Mouse (Mus musculus) kidney, postnatal 0 days (tissue): ENCODE data around the gene Glrx3. TPM values are rescaled to one million over a fixed set of nuclear protein-coding genes. Genes with fewer than 3 reads are reported as not detected.
A peak's percentile ranks its signal among the peaks of the same experiment; 100 is the strongest.
"Not testable (repeated sequence)": the region's sequence is repeated elsewhere in the genome, so short reads cannot be mapped to it uniquely, and the experiment has no call there.

Source experiments
- ATAC-seq: fragments of 200-750 bp; cut with Nextera tagmentation; replicated peaks from 2 replicates; pipeline ENCODE4 v1.8.0; 2017; ENCODE audit warnings: low read depth, moderate number of reproducible peaks, moderate TSS enrichment, moderate library complexity; ENCODE audit not compliant: low FRiP score
- DNase-seq: peaks from one replicate; pipeline ENCODE4 v3.0.0-alpha.2; 2016; ENCODE audit warnings: low spot score
- H3K27ac ChIP-seq: fragments of 300-500 bp; sonication (generic); 2 replicates; pipeline ENCODE4 v1.5.1; 2014; ENCODE audit warnings: mild to moderate bottlenecking
- H3K27me3 ChIP-seq: fragments of 300-500 bp; sonication (generic); 2 replicates; pipeline ENCODE4 v1.6.1; 2014; ENCODE audit warnings: low read length, mixed read lengths; ENCODE audit not compliant: insufficient read depth
- H3K36me3 ChIP-seq: fragments of 300-500 bp; sonication (generic); 2 replicates; pipeline ENCODE4 v1.6.1; 2014; ENCODE audit warnings: low read length, mixed read lengths; ENCODE audit not compliant: insufficient read depth
- H3K4me1 ChIP-seq: fragments of 300-500 bp; sonication (generic); replicated peaks from 2 replicates; pipeline ENCODE4 v1.6.1; 2014; ENCODE audit warnings: antibody characterized with exemption, low read length, mixed read lengths; ENCODE audit not compliant: insufficient read depth
- H3K4me2 ChIP-seq: fragments of 300-500 bp; sonication (generic); 2 replicates; pipeline ENCODE4 v1.6.1; 2014; ENCODE audit warnings: mild to moderate bottlenecking, low read length, moderate library complexity, mixed read lengths
- H3K4me3 ChIP-seq: fragments of 300-500 bp; sonication (generic); replicated peaks from 2 replicates; pipeline ENCODE4 v1.5.1; 2014; ENCODE audit warnings: low read depth, low read length
- H3K9ac ChIP-seq: fragments of 300-500 bp; sonication (generic); 2 replicates; pipeline ENCODE4 v1.6.1; 2014; ENCODE audit warnings: low read depth, low read length
- H3K9me3 ChIP-seq: fragments of 300-500 bp; sonication (generic); replicated peaks from 2 replicates; pipeline ENCODE4 v1.6.1; 2016; ENCODE audit warnings: low read length, inconsistent platforms, mixed read lengths
- CTCF ChIP-seq: IDR thresholded peaks from 2 replicates; pipeline ENCODE4 v1.5.1; 2016; ENCODE audit warnings: antibody characterized with exemption, low read depth, mild to moderate bottlenecking, moderate library complexity
- WGBS: fragments of 180-500 bp; shearing (Covaris S2); extraction: QIAGEN DNeasy Blood & Tissue Kit; methylation state at CpG from one replicate; pipeline ENCODE4 v1.1.7; 2014; 5-methylcytosine and 5-hydroxymethylcytosine counted together
- polyA plus RNA-seq: library from polyadenylated mRNA; unstranded; fragments of >200 nt; fragmentation: Nextera tagmentation; extraction: Ambion mirVana; gene quantifications from 2 replicates; pipeline ENCODE4 v1.2.1, GENCODE M21; 2015

Gene Glrx3
- polyA plus RNA-seq, 1 experiment from 2014 or later = 219 TPM

DNA sequence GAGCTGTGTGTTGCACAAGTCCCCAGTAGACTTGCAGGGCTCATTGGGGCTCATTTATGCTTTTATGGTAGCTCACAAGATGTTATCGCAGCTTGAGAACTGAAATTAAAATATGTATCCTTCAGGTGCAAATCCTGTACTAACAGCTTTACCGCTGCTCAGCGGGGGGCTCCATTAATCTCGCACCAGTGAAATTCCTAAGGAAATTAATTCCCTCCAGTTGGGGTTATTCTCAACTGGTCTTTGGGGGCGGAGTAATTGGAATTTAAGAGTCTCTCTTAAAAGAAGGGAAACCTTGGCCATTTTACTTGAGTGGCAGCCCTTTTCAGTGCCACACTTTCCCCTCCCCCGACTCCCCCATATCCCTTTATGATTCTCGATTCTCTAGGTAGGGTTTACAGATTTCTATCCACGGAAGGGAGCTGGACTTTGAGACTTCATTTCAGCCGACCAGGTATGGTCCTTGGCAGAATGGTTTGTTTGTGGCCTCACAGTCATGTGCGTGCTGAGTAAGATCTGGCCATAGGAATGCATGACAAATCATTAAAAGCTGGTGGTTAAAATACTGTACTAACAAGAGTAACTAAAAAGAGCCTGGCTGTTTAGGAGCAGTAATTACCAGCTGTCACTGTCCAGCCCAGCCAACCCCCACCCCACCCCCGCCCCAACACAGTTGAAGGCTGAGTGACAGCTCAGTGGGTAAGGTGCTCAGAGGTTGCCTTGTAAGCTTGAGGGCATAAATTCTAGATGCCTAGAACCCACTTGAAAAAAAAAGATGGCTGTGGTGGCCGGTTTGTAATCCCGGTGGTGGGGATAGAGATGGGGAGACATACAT lies 5.4 kb upstream of the Glrx3 start:
- no peak overlapping the region; the same call in 1 of the 2 replicates for H3K4me2 ChIP-seq
- peak; percentile 8 for DNase-seq
- WGBS = 46% methylated on average over 13 of the region's 13 CpGs
- H3K4me3 ChIP-seq = no peak overlapping the region
- H3K9ac ChIP-seq = no peak overlapping the region
- H3K9me3 ChIP-seq = no peaks in the 10 kb centered on the region
- TF ChIP-seq CTCF = no peak
- no peaks in the 10 kb centered on the region for H3K36me3 ChIP-seq
- no peaks in the 10 kb centered on the region for H3K27me3 ChIP-seq
- no peaks in the 10 kb centered on the region for H3K4me1 ChIP-seq
- H3K27ac ChIP-seq = 0 out of 2 replicates have a peak overlapping the region, but pooled peaks have one; percentile 42
- peak; percentile 76 for ATAC-seq

DNA sequence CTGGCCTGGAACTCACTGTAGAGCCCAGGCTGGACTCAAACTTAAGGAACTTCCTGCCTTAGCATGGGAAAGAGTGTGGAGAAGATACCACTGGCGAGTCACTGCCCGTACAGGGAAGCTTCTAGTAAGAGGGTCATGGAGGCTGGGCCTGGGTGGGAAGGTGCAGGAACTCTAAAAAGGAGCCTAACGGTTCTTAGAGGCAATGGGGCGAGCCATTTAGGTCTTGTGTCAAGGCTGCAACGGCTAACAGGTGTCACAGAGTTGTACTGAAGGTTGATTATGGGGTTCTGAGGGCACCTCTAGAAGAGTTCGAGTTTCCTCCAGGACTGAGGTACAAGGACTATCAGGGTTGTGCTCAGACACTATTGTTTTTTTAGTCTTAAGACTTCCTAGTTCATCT lies 513 bp upstream of the Glrx3 start:
- 61% methylated on average over 6 of the region's 6 CpGs for WGBS
- 0 out of 2 replicates have a peak, but pooled peaks cover 5% of the 10 kb centered on the region for H3K4me1 ChIP-seq
- ATAC-seq (no peak), DNase-seq (no peak)
- TF ChIP-seq CTCF = no peak
- peak overlapping the region; percentile 84; the same call in 1 of the 2 replicates for H3K4me2 ChIP-seq
- no peak overlapping the region for H3K9ac ChIP-seq
- H3K9me3 ChIP-seq = no peaks in the 10 kb centered on the region
- H3K36me3 ChIP-seq = no peaks in the 10 kb centered on the region
- H3K27ac ChIP-seq = 0 out of 2 replicates have a peak overlapping the region, but pooled peaks have one; percentile 84
- H3K4me3 ChIP-seq = no peak overlapping the region
- H3K27me3 ChIP-seq = no peaks in the 10 kb centered on the region

DNA sequence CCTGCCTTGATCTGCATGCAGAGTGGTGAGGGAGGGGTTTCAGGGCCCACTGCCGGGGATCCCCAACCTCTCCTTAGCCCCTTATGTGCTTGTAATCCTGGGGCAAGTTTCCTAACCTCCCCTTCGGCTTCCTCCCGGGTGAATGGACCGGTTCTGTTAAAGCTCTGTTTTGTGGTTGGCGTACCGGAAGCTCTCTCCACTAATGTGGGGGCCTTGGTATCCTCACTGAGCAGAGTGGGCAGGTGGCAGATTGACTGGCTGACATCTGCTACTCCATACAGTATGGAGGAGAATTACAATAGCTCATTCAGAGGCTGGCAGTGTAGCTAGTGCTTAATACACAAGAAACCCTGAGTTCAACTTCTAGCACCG lies 751 bp downstream of the Glrx3 start:
- H3K9me3 ChIP-seq = no peaks in the 10 kb centered on the region
- peak overlapping the region; percentile 84 for H3K27ac ChIP-seq
- 2% methylated on average over 7 of the region's 7 CpGs for WGBS
- DNase-seq = no peak
- TF ChIP-seq CTCF = no peak
- H3K4me2 ChIP-seq = peak overlapping the region; percentile 84
- H3K9ac ChIP-seq = peak overlapping the region; percentile 90
- no peaks in the 10 kb centered on the region for H3K36me3 ChIP-seq
- 0 out of 2 replicates have a peak, but pooled peaks cover 5% of the 10 kb centered on the region for H3K4me1 ChIP-seq
- no peak for ATAC-seq
- no peaks in the 10 kb centered on the region for H3K27me3 ChIP-seq
- H3K4me3 ChIP-seq = peak overlapping the region; percentile 92

DNA sequence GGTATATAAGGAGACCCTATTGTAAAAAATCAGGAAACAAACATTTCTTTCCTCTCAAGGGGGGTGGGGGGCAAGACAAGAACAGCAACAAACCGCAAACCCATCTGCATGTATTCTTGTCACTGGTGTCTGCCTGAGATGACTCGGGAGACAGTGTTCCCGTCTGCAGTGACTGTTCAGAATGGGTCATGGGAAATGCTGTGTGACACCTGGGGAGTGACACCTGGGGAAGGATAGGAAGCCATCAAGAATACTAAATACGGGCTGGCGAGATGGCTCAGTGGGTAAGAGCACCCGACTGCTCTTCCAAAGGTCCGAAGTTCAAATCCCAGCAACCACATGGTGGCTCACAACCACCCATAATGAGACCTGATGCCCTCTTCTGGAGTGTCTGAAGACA lies 1.5 kb downstream of the Glrx3 start:
- not testable (repeated sequence) for H3K4me1 ChIP-seq, H3K27me3 ChIP-seq, H3K9ac ChIP-seq, H3K36me3 ChIP-seq, ATAC-seq, H3K27ac ChIP-seq, H3K9me3 ChIP-seq, DNase-seq
- Histone ChIP-seq H3K4me2 (peak overlapping the region; percentile 84; the same call in 1 of the 2 replicates), H3K4me3 (peak overlapping the region; percentile 92)
- 81% methylated on average over 7 of the region's 7 CpGs for WGBS

DNA sequence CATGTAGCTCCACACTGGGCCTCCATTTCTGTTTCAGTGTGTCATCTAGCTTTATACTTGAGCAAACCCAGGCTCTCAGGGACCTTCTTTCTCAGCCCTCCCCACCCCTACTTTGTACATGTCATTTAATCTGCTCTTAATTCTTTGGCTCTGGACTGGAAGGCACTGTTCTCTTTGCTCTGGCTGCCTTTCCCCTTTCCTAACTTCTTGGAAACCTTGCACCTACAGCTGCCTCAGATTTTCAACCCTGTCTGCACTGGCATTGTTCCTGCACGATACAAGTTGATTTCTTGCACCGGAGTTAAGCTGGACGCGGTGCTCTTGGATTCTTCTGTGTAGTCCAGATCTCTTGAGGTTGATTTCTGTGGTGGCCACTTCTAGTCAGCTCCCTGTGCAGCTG lies 5.5 kb downstream of the Glrx3 start:
- Histone ChIP-seq H3K9me3 (no peaks in the 10 kb centered on the region), H3K9ac (no peak overlapping the region), H3K4me1 (0 out of 2 replicates have a peak, but pooled peaks cover 5% of the 10 kb centered on the region), H3K4me2 (no peak overlapping the region), H3K27ac (no peak overlapping the region), H3K27me3 (no peaks in the 10 kb centered on the region), H3K36me3 (peaks cover 8% of the 10 kb centered on the region; the same call in 1 of the 2 replicates), H3K4me3 (no peak overlapping the region)
- TF ChIP-seq CTCF = no peak
- DNase-seq = no peak
- 90% methylated on average over 4 of the region's 4 CpGs for WGBS
- no peak for ATAC-seq

DNA sequence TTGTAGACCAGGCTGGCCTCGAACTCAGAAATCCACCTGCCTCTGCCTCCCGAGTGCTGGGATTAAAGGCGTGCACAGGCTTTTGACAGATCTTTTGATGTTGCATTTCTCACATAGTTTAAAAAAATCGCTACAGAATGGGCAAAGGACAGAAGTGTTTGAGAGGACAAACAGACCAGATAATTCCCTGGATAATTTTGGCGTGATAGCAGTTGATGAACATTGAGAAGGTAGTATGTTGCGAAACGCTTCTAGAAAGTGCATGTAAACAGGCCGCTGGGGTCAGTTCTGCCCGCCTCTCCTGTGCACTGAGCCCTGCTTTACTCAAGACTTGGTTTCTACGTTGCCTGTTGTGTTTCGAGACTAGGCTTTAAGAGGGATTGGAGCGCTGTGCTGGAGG lies 7.9 kb downstream of the Glrx3 start:
- 96% methylated on average over 12 of the region's 12 CpGs for WGBS

More for the DNA sequence above, 7.9 kb downstream of the Glrx3 start:
- Histone ChIP-seq H3K9me3 (no peaks in the 10 kb centered on the region), H3K36me3 (peaks cover 14% of the 10 kb centered on the region; the same call in 1 of the 2 replicates), H3K4me1 (no peaks in the 10 kb centered on the region), H3K4me3 (no peak overlapping the region), H3K9ac (no peak overlapping the region), H3K27me3 (no peaks in the 10 kb centered on the region), H3K27ac (no peak overlapping the region), H3K4me2 (no peak overlapping the region)
- ATAC-seq (no peak), DNase-seq (no peak)
- no peak for TF ChIP-seq CTCF
